Mouse (Mus musculus) right cerebral cortex, adult 18-20 months (tissue): ENCODE results near the gene Dennd5b.
"Not testable (repeated sequence)": the region's sequence is repeated elsewhere in the genome, so short reads cannot be mapped to it uniquely, and the experiment has no call there.

Experiments
- DNase-seq: peaks from one replicate; pipeline ENCODE4 v3.0.0; 2022; ENCODE audit warnings: mixed read lengths

Gene Dennd5b

DNA sequence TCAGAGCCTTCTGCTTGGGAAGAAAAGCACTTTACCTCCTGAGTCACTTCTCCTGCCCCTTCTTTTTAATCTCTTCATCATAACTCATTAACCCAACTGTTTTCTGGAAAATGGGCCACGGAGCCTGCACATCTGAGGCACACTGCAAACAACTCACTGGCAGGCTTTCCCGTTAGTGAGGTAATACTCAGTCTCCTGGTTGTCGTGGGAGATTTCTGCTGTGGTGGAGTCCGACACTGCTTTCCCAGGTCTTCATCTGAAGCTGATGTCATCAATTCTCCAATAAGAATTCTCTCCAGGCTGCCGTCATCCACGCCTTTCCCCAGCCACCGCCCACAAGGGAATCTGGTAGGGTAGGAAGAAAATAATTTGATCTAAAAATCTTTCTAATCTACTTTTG lies 96.5 kb downstream of the Dennd5b start:
- peak; percentile 6 for DNase-seq

DNA sequence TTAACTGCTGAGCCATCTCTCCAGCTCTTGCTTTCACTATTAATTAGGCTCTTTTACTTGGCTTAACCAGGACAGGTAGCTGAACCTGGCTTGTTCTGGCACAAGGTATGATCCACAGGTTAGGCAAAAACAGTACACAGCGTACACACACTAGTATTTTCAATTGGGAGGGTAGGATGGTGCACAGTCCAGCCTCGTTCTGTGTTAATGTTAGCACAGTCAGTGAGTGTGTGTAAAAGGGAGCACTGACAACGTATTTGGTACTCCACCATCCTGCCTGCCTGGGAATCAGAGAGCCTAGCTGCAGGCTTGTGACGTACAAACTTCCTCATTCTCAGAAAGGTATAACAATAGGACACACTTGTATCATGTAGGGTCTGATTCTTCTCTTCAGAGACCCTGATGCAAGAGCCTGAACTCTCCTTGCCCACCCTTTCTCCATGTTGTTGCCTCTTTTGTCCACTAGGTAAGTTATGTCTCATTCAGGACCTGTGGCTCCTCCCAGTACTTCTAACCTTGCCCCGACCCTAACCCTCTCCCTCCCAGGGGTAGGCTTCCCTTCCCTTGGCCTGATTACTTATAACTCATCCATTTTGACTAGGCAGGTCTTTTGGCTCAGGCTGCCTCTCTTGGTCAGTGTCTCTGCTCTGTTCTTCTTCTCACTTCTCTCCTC lies 107.0 kb downstream of the Dennd5b start:
- no peak for DNase-seq

DNA sequence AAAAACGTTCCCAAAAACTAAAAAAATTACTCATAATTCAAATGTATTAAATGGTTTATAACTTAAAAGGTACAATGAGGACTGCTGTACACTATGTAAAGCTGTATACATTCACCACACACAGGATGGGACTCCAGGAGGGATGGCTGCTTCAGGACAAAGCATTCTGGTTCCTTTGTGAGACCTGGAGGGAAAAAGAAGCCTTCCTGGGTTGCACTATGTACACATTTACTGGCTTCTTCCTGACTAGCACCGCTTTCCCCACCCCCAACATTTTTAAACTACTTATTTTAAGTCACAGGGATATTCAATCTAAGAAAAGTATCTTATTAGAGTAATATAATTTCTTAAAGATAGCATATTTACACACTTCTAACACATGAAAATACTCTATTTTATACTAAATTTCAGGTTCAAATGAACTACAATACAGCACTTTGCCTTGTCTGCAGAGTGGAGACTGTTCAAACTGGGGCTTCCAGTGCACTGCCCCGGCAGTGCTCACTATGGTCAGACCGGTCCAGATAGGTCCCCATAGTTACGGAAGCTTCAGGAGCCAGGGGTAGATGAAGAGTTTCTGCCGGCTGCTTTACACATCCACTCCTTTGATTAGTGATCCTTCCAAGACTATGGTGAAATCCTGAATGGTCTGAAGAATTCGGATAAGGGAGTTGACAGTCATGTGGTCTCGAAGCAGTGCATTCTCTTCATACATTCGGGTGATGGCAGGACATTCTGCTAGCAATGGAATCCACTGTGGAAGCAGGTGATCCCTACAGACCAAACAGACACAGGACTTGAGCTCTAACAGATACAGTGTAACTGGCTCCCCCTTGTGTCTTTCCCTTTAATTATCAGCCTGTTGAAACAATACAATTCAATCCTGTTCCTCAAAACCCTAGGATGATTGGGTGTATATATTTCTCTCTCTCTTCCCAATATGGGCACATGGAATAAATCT lies 108.1 kb downstream of the Dennd5b start:
- DNase-seq, result peak; percentile 10

DNA sequence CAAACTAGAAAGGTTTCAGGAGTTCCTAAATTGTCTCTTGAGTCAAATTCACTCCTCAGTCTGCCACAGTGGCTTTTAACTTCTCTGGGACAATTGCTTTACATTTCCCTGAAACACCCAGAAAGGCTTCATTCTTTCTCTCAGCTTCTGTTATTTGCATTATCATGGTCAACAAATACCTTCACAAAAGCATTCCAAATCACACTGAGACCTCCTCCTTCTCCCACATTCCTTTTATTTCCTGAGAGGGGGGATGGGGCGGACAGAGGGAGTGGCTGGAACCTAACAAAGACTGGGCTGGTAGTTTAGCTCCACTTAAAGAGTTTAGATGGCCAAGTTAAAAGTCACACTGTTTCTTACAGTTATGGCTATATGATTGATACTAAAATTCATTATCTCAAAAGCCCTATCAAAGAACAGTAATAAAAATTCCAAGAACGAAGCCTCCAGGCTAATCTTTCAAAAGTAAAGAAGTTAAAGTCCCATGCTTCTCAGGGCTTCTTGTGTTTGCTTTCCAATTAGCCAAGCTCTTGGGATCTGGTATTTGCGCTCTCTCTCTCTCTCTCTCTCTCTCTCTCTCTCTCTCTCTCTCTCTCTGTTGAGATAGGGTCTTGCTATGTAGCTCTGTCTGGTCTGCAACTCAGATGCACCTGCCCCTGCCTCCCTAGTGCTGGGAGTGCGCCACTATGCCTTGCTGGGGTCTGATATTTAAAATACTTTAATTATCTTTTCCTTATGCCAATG lies 108.9 kb downstream of the Dennd5b start:
- DNase-seq, result no peak

DNA sequence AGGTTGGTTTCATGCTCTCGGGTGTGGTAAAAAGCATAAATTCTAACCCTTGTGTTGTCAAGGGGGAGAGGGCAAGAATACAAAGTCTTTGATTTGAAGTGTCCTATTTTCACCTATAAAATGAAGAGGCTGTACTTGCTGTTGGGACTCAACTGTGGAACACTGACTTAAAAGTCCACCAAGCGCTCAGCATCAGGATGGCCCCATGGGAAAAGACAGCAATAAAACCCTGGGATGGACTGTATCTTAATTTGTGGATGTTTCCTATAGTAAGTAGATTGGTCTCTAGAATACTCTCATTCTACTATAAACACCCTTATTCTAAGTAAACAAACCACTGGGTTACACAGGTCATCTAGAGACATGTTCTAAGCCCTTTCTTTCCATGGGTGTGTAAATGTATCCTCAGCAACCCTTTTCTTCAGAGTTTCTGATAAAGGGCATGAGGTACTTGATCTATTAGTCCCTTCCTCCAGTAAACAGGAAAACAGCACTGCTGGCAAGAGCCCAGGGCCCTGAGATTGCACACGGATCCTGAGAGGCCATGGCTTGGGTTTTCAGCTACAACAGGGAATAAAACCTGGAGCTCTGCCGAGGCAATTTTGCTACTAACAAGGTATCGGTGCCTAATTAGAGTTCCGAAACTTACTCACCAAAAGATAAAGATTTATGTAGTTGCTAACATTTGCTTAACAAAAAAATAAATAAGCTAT lies 109.7 kb downstream of the Dennd5b start:
- no peak for DNase-seq

DNA sequence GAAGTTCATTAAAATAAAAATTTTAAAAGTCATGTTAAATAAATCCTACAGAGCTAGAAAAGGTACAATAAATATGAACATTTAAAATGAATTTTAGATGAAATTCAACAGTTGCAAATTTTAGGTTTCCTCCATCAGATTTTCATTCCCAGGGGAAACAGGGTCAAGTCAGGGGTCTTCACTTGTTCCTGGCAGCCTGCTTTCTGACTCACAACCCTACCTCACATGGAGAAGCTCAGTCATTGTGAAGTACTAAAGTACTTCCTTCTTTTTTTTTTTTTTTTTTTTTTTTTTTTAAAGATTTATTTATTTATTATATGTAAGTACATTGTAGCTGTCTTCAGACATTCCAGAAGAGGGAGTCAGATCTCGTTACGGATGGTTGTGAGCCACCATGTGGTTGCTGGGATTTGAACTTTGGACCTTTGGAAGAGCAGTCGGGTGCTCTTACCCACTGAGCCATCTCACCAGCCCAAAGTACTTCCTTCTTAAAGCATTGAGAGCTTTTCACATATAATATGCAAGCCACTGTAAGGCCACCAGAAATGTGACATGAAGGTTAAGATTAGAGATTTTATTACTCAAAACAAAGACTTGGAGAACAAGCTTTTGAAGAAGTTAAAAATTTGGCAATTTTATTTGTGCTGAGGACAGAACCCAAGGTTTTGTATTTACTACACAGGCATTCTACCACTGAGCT lies 111.5 kb downstream of the Dennd5b start:
- DNase-seq, result not testable (repeated sequence)

DNA sequence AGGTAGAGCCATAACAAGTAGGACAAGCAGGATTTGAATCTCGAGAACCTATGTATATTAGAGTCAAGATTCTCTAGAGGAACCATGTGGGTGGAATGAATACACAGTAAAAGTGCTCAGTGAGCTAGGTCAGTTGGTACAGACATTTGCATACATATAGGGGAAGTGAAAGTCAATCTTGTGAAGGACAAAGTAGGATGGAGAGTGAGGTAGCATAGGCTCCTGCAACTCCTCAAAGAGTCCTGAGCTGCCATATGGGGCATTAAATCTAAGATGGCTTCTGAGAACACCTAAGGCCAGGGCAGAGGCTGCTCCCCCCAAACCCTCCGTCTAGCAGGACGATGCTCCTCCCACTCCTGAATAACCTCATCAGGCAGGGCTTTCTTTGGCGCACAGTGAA lies 115.5 kb downstream of the Dennd5b start:
- no peak for DNase-seq

DNA sequence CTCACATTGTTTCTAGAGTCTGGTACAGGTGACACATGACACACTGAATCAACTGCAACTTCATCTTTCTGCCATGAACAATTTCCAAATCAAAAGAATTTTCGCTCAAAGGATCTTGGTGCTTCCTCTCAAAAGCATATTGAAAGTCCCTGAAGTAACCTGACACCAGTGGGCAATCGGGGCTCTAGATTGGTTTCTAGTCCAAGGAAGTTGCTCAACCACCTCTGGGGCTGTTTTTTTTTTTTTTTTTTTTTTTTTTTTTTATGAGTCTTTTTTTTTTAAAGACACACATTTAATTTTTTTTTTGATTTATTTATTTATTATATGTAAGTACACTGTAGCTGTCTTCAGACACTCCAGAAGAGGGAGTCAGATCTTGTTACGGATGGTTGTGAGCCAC lies 121.0 kb downstream of the Dennd5b start:
- DNase-seq, result no peak

DNA sequence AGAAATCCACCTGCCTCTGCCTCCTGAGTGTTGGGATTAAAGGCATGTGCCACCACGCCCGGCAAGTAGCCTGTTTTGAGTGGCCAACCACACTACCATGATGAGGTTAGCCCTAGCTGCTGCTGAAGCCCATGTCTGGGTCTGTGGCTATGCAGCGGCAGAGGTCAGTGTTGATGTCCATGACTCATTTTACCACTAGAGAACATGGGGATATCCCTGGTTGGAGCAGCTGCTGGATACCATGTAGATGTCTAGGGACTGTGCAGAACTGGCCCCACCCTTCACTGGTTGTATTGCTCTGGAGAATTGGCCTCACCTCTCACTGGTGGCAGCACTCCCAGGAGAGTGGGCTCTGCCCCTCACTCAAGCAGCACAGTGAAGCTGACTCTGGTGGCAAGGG lies 126.4 kb downstream of the Dennd5b start:
- no peak for DNase-seq

DNA sequence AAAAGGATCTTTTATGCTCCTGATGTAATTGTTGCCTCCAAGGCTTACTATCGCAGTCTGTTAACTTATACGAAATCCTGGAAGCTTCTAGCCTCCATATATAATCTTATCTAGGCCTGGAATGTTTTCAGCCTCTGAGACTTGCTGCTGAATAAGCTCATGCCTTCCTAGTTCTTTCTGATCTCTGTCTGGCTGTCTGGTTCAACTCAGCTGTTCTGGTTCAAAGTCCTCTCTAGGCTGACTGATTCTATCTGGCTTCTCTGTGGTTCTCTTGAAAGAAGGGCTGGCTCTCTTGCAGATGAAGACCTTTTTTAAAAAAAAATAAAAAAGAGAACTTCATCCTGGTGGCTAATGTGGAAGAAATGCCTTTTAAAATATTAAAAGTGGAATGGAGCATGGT lies 128.6 kb downstream of the Dennd5b start:
- no peak for DNase-seq

DNA sequence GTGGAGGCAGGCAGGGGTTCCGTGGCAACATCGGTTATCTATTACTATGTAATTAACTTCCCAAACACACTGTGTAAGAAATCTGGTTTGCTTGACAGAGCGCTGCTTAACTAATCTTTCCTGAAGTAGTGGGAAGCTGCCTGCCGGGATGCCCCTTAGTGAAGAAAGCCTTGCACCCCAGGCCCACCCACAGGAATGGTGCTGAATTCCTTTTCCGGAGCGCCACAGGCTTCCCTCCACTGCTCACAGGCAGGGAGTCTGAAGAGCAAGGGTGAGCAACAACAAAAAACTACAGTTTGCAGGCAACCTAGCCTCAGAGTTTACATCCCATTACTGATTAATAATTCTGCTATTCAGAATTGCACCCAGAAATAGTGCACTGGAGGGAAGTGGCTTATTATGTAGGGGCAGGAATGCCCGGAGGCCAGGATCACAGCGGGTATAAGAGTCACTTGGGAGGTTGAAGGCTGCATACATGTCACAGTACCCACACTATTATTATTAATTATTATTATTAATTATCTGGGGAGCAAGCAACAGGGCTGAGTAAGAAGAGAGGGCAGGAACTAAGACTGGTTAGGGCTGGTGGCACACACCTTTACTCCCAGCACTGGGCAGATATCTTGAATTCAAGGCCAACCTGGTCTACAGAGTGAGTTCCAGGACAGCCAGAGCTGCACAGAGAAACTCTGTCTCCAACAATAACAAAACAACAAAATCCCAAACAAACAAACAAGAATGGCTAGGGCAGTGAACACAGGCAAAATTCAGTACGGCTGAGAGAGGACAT lies 129.2 kb downstream of the Dennd5b start:
- no peak for DNase-seq

DNA sequence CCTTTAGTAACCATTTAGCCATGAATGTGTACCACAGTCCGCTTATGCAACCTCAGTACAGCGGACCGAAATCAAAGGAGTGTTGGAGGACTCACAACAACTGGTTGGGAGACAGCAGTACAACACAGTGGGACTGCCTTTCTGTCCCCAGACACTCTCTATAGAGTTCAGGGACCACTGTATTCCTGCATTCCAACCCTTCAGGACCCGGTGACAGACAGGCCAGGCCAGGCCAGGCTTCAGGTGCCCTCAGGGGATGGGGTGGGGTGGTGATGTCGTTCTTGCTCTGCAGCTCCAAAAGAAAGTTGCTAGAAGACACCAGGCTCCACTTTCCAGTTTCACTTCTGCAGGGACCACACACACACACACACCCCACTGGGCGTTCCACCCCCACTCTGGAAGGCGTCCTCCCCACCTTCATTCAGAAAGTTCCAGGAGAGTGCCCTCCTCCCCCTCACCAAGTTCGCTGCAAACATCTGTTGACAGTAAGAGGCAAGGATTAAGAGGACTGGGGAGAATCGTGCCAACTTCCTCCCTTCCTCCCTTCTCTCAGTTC lies 130.0 kb downstream of the Dennd5b start:
- DNase-seq, result no peak

DNA sequence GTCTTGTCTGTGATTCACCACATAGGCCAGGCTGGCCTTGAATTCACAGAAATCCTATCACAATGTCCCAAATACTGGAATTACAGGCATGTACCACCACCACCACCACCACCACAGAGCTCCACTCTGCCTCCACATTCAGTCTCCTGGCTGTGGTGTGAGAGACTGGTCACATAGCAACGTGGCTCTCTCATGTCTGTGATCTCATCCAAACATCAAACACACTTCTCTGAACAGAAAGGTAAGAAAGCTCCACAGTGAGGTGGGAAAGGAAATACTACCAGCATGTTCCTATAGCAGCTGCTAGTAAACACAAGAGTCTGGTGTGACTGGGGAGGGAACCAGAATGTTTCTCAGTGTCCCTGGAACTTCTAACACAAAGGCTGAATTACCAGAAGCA lies 140.2 kb downstream of the Dennd5b start:
- no peak for DNase-seq

DNA sequence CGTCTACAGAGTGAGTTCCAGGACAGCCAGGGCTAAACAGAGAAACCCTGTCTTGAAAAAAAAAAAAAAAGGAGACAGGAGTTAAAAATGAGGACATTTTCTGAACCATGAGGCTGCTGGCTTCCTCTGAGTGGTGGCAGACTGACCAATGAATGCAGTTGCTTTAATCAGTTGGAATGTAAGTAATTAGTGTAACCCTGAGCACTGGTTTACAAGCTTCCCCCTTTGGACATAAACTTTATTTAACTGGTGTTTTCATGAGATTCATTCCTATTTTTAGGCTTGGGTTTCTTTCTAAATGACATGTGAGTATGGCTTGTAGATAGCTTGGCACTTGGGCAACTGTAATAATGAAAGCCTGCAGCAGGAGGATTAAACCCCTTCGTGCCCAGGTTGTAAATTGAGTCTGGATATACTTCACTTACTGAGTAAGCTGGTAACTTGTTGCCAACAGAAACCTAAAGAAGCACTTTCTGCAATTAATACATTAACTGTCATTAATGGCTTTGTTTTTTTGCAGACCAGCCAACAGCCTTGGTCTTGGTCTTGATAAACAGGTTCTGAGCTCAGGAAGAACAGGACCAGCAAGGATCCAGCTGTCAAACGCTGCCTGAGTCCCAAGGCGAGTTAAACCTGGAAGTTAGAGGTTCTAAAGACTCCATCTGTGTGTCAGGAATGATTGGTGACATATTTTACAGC lies 141.8 kb downstream of the Dennd5b start:
- DNase-seq, result no peak

DNA sequence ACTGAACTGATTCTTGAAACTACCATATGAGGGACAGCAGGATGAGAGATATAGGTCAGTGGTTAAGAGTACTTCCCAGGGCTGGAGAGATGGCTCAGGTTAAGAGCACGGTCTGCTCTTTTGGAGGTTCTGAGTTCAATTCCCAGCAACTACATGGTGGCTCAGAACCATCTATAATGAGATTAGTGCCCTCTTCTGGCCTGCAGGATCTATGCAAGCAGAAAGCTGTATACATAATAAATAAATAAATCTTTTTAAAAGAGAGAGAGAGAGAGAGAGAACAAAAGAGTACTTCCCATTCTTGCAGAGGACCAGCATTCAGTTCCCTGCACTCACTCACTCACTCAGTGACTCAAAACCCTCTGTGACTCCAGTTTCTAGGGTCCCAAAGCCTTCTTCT lies 142.8 kb downstream of the Dennd5b start:
- no peak for DNase-seq

DNA sequence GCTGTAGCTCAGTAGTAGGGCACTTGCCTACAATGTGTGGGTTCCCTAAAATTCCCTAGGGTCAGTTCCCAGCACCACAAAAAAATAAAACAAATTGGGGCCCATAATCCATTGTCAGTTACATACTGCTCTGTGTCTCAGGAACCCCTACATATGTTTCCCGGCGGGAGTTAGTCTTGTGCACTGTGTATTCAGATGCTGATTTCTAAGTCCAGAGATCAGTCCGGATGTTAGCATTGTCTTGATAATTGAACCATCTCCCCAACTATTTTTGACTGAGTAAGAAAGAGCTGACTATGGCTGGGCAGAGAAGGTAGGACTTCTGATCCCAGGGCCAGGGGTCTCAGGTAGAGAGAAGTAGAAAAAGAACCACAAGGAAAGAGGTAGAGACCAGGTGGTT lies 144.4 kb downstream of the Dennd5b start:
- DNase-seq, result no peak

DNA sequence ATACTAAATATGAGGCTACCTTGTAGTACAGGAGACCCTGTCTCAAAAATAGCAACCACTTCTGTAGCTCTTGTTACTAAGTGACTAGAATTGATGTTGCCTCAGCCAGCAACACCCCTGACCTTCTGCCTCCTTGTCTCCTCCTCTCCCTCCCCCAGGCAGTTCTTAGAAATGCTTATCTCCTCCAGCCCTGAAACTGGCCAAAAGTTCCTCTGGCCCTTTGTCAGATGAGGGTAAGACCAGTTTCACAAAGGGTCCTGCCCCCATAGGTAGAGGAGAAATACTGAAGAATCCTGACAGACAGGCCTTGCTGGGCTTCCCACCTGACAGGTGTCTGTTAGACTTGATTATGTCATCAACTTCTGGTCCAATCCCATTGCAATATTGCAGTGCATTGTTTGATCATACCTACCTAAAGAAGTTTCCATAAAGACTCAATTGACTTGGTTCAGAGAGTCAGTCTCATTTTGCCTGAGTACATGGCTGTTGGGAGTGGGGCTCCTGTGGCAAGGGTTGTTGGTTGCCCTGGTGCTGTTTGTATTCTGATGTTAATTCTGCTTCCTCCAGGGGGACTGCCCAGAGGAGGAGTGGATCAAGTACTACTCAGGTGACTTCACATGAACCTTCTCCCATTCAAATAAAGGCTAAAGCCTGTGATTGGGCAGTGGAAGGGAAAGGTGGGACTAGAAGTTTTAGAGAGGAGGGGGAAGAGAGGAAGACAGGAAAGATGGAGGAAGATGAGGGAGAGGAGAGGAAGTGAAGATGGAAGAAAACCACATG lies 145.6 kb downstream of the Dennd5b start:
- no peak for DNase-seq

DNA sequence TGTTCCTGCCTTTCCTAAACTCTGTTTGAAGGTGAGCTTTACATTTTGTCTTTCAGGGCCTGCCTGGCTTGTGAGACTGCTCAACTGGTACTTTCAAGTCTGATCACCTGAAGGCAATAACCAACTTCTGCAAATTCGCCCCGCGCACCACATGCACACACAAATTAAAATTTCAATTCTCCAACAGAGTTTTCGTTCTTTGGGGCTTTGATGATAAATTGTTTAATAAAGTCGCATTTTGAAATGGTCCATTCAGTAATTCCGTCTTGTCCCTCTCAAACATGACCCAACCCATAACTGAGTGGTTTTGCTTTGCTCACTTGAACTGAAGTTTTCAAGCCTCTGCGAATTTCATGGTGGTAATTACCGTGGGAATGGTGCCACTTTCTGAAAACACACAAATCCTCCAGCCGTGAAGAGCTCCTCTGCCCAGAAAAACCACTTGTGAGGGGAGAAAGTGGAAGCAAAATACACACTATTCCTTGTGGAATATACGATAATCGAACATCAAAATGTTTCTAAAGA lies 154.5 kb downstream of the Dennd5b start:
- no peak for DNase-seq

DNA sequence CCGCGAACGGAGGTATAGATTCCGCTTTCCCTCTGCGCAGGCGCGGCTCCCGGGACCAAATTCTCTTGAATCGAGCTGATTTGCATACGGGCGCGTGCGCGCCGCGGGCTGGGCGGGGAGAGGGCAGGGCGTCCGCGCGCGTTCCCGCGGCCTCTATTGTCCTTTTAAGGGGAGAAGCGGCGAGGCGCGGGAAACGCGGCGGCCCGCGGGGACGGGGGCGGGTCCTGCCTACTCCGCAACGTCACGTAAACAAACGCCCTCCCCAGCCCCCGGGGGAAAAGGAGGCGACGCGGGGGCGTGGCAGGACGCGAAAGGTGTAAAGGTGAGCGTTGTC lies 155.1 kb downstream of the Dennd5b start, which contains the start of gene Sinhcaf:
Gene Sinhcaf (minus strand): TSS at position 59 of the 334 bp plus-strand sequence.
- peak; percentile 97 for DNase-seq
